Mouse (Mus musculus) liver, postnatal 0 days (tissue): ENCODE data around the gene 1190007I07Rik.

Source experiments
- CTCF ChIP-seq: sonication (generic); IDR thresholded peaks from 2 replicates; pipeline ENCODE4 v1.5.1; 2016; ENCODE audit warnings: antibody characterized with exemption, low read depth
- EP300 ChIP-seq: IDR thresholded peaks from 2 replicates; pipeline ENCODE4 v1.6.1; 2016; ENCODE audit warnings: antibody characterized with exemption, low read depth, mild to moderate bottlenecking

DNA sequence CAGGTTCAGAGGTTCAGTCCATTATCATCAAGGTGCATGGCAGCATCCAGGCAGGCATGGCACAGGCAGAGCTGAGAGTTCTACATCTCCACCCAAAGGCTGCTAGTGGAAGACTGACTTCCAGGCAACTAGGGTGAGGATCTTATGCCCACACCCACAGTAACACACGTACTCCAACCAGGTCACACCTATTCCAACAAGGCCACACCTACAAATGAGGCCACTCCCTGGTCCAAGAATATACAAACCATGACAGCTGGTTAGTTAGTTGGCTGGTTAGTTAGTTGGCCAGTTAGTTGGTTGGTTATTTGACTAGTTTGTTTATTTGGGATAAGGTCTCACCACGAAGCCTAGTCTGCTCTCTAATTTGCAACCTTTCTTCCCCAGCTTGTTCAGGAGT, 40.3 kb upstream of the 1190007I07Rik start:
- TF ChIP-seq CTCF = no peak
- no peak for TF ChIP-seq EP300
